Mouse (Mus musculus): ENCODE measurements around the gene Gm26602.

Gene Gm26602

DNA sequence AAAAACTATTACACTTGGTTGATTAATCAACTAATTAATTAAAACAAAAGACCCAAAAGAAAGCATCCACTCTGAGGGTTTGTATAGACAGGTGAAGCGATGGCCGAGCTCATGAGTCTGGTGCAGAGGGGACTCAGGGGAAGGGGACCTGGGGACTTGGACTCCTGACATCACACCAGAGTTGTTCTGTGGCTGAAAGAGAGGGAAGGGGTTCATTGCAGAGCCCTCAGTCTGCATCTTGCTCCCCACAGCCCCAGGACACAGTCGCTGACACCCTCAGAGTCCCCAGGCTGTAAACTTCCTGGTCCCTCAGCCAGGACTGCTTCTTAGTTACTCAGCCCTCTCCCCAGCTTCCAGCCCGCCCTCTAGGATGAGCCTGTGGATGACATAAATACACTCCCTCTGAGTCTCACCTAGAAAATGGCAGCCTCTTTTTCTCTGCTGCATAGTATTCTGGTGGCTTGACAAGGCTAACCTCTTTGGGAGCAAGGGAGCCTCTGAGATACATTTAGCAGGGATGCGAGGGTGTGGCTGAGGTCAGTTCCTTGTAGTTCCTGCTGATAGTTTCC, 7.0 kb downstream of the Gm26602 start:
- DNase-seq (ENCODE audit: low read depth), result no peak

- no peak for DNase-seq (ENCODE audit: low read depth)
These were observed 7.8 kb downstream of the Gm26602 start for GRCm38 (mm10) chr10:79918231-79919078.

DNA sequence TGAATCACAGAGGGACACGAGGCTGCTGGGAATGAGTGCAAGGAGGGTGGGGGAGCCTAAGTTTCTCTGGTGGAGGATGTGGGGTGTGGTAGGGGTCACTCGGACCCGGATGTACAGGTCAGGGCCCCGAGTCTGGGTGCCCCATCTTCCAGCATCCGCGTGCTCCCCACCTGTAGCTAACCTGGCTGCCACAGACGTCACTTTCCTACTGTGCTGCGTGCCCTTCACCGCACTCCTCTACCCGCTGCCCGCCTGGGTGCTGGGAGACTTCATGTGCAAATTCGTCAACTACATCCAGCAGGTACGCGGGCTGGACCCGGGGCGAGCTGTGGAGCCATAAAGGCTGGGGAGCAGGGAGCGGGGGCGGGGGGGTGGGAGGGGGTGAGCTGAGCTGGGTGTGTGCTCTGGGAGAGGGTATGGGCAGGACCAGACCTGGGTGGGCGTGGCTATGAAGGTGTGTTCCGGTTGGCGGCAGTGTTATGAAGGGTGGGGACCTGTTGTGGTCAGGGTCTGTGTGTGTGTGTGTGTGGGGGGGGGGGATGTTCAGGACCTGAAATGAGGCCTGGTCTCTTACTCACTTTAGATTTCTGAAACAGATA, 8.7 kb downstream of the Gm26602 start:
- DNase-seq (ENCODE audit: low read depth), result no peak

DNA sequence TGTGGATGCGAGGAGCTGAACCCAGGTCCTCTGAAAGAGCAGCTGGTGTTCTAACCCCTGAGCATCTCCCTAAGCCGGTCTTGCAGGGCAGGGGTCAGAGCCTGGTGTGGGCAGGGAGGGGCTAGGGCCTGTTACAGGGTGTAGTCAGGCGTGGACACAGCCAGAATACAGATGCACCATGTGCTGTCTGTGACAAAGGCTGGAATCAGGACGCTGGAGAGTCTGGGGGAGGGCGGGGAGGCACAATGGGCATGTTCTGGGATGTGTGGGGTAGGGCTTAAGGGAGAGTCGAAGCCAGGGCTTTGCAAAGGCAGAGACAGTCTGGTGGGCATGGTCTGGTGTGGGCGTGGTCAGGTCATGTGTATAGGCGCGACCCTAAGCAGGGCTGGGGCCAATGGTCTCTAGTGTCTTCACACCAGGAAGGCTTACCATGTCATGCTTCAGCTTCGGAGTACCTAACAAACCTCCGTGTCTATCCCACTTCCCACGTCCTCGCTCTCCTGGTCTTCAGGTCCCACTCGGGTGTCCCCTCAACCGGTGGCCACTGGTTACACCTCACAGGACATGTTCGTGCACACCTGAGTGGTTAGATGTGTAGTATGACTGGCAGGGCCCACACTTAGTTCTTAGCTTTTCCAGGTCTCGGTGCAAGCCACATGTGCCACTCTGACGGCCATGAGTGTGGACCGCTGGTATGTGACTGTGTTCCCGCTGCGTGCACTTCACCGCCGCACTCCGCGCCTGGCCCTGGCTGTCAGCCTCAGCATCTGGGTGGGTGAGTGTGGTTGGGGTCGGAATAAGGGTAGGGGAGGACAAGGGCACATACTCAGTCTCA, 9.6 kb downstream of the Gm26602 start:
- no peak for DNase-seq (ENCODE audit: low read depth)

DNA sequence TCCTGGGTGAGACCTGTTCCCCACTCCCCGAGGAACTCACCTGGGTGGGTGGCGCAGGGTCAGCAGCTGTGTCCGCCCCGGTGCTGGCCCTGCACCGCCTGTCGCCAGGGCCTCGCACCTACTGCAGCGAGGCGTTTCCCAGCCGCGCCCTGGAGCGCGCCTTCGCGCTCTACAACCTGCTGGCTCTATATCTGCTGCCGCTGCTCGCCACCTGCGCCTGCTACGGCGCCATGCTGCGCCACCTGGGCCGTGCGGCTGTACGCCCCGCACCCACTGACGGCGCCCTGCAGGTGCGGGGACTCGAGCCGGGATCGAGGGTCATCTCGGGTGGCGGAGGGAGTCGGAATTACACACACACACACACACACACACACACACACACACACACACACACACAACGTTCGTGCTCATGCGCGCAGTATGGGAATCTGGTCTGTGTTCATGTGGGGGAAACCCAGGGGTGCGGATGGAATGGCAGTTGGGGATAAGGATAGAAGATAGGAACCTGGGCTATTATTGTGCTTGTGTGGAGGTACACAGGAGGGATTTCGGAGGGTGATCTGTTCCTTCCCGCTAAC, 10.4 kb downstream of the Gm26602 start, which contains the start of gene R3hdm4:
Gene R3hdm4, minus strand, starts transcription at position 251 of the 578 bp plus-strand sequence.
- DNase-seq (ENCODE audit: low read depth), result no peak

DNA sequence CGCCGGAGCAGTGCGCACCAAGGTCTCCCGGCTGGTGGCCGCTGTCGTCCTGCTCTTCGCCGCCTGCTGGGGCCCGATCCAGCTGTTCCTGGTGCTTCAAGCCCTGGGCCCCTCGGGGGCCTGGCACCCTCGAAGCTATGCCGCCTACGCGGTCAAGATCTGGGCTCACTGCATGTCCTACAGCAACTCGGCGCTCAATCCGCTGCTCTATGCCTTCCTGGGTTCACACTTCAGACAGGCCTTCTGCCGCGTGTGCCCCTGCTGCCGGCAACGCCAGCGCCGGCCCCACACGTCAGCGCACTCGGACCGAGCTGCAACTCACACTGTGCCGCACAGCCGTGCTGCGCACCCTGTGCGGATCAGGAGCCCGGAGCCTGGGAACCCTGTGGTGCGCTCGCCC, 10.9 kb downstream of the Gm26602 start:
- no peak for DNase-seq (ENCODE audit: low read depth)

GRCm38 (mm10) chr10:79924998-79925784, 14.5 kb downstream of the Gm26602 start:
- peak; percentile 79 for DNase-seq (ENCODE audit: low read depth)

DNA sequence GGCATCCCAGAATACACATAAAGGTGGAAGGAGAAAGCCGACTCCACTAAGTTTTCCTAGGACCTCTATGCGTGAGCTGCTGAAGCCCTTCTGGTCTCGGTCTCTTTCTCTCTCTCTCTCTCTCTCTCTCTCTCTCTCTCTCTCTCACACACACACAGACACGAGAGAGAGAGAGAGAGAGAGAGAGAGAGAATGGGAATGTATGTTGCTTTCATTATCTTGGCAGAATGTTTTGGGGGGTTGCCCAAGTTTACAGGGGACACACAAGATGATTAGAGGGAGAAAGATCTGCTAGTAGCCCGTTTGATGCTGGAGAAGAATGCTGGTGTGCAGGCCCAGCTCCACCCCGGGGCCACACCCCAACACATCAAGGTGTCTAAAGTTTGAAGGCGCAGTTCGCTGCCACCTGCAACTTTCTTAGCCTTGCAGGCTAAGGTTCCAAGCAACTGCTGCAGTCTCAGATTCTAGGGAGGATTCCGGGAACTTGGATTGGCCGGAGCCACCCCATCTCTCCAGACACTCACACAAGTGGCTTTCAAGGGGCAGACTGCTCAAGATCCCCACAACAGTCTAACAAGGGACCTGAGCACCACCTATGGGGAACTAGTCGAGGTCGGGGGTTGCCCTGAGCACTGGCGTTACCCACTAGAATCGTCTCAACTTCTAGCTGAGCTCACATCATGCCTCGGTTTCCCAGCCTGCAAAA, 15.3 kb downstream of the Gm26602 start:
- DNase-seq (ENCODE audit: low read depth), result no peak

- DNase-seq (ENCODE audit: low read depth), result peak; percentile 84
These were observed 16.1 kb downstream of the Gm26602 start, which contains the start of gene Arid3a for GRCm38 (mm10) chr10:79926491-79927323. Gene Arid3a (plus strand): TSS chr10:79927043.

GRCm38 (mm10) chr10:79927324-79928029, 16.8 kb downstream of the Gm26602 start:
- DNase-seq (ENCODE audit: low read depth), result no peak

GRCm38 (mm10) chr10:79928030-79928694, 17.5 kb downstream of the Gm26602 start:
- DNase-seq (ENCODE audit: low read depth), result no peak

- DNase-seq (ENCODE audit: low read depth), result no peak
These were observed 18.4 kb downstream of the Gm26602 start for GRCm38 (mm10) chr10:79928907-79929701.

DNA sequence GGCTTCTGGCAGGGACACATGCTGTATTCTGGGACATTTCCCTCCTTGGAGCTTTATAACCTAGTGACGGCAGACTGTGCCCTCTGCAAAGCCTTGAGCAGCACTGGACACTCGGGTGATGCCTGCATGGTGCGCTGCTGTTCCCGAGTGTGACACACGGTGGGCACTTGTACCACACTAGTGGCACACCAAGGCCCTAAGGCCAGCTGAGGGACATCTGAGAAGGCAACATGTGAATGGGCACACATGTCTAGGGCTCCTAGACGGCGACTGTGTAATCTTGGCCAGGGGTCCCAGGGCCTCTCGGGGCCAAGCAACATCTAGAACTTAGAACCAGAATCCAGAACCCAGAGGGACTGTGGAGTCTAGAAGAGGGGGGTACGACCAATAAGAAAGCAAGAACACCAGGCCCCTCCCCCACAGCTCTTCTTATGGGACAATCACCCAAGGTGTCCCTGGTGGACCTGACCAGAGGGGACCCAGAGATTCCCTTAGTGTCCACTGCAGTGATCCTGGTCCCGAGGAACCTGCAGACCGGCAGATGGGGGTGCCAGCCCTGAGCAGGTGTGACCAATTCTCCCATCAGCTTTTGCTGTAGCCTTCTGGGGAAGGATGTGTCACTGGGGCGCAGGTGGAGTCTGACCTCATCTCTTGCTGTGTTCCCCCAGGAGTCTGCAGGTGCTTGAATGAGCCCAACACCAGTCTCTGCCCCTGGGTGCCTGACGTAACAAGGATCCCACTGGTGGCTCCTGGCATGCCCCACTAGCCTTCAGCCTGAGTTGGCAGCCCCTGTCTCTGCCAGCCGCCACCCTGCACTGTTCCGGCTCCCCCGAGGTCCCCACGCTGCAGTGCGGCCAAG, 19.5 kb downstream of the Gm26602 start:
- DNase-seq (ENCODE audit: low read depth), result no peak

GRCm38 (mm10) chr10:79930826-79931186, 20.1 kb downstream of the Gm26602 start:
- DNase-seq (ENCODE audit: low read depth), result no peak

DNA sequence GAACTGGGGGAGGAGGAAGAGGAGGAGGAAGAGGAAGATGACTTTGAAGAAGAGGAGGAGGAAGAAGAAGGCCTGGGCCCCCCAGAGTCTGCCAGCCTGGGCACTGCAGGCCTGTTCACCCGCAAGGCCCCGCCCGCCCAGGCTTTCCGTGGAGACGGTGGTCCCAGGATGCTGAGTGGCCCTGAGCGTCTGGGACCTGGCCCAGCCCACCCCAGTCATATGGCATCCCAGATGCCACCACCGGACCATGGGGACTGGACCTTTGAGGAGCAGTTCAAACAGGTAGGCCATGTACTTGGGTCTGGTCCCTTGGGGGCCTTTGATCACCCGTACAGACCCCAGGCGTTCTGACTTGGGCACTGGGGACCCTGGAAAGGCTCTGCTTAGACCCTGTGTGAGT, 21.1 kb downstream of the Gm26602 start:
- DNase-seq (ENCODE audit: low read depth), result no peak

DNA sequence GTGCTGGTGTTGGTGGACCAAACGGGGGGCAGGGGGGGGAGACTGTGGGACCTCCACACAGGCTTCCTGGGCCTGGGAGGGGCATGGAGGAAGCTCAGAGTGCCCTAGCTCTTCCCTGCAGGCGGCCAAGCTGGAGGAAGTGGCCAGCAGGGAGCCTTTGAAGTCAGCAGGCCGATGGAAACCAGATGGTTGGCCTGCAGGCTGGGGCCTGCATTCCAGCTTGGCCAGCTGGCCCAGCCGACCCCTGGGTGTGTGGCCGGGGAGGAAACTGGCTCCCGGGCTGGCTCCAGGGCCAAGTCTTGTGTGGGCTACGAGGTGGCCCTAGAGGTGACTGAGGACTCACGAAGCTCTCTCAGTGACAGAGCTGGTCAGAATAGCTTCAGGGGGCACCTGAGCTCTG, 22.1 kb downstream of the Gm26602 start:
- DNase-seq (ENCODE audit: low read depth), result no peak

All from c-Kit-positive CD71-positive TER-119-negative erythroid progenitor cells, embryonic 14.5 days (primary cell).